Mouse (Mus musculus): ENCODE measurements around the gene Fam71e2.

The Fam71e2 gene

GRCm38 (mm10) chr7:4777851-4778637, 6.9 kb upstream of the Fam71e2 start:
- DNase-seq (ENCODE audit: low read depth, low spot score), result no peak

- peak; percentile 91 for DNase-seq (ENCODE audit: low read depth, low spot score)
Observed at GRCm38 (mm10) chr7:4776861-4777830, 6.0 kb upstream of the Fam71e2 start.

GRCm38 (mm10) chr7:4776131-4776530, 5.0 kb upstream of the Fam71e2 start:
- no peak for DNase-seq (ENCODE audit: low read depth, low spot score)

GRCm38 (mm10) chr7:4764946-4765710, 6.0 kb downstream of the Fam71e2 start:
- DNase-seq (ENCODE audit: low read depth, low spot score), result no peak

GRCm38 (mm10) chr7:4759670-4760069, 11.4 kb downstream of the Fam71e2 start:
- DNase-seq (ENCODE audit: low read depth, low spot score), result no peak

GRCm38 (mm10) chr7:4752821-4753570, 18.1 kb downstream of the Fam71e2 start, which contains the start of gene Cox6b2:
Cox6b2 (minus strand) TSS chr7:4753094.
- DNase-seq (ENCODE audit: low read depth, low spot score), result peak; percentile 99

GRCm38 (mm10) chr7:4751971-4752820, 18.9 kb downstream of the Fam71e2 start:
- DNase-seq (ENCODE audit: low read depth, low spot score), result peak; percentile 98

GRCm38 (mm10) chr7:4749169-4749568, 21.9 kb downstream of the Fam71e2 start:
- DNase-seq (ENCODE audit: low read depth, low spot score), result no peak

- peak; percentile 70 for DNase-seq (ENCODE audit: low read depth, low spot score)
Observed at GRCm38 (mm10) chr7:4748321-4748720, 22.8 kb downstream of the Fam71e2 start.

GRCm38 (mm10) chr7:4747156-4747899, 23.8 kb downstream of the Fam71e2 start:
- DNase-seq (ENCODE audit: low read depth, low spot score), result no peak

- DNase-seq (ENCODE audit: low read depth, low spot score), result no peak
Observed at GRCm38 (mm10) chr7:4746326-4746980, 24.6 kb downstream of the Fam71e2 start.

- no peak for DNase-seq (ENCODE audit: low read depth, low spot score)
Observed at GRCm38 (mm10) chr7:4744886-4745285, 26.2 kb downstream of the Fam71e2 start.

GRCm38 (mm10) chr7:4743354-4743753, 27.7 kb downstream of the Fam71e2 start:
- no peak for DNase-seq (ENCODE audit: low read depth, low spot score)

GRCm38 (mm10) chr7:4742482-4742819, 28.7 kb downstream of the Fam71e2 start:
- DNase-seq (ENCODE audit: low read depth, low spot score), result no peak

GRCm38 (mm10) chr7:4741672-4742481, 29.2 kb downstream of the Fam71e2 start:
- peak; percentile 52 for DNase-seq (ENCODE audit: low read depth, low spot score)

GRCm38 (mm10) chr7:4741151-4741550, 30.0 kb downstream of the Fam71e2 start:
- peak; percentile 94 for DNase-seq (ENCODE audit: low read depth, low spot score)

GRCm38 (mm10) chr7:4740309-4740727, 30.8 kb downstream of the Fam71e2 start:
- no peak for DNase-seq (ENCODE audit: low read depth, low spot score)
